Mouse (Mus musculus) adrenal gland, postnatal 25 days (tissue): ENCODE data around the gene Odc1. TPM values are rescaled to one million over a fixed set of nuclear protein-coding genes. Genes with fewer than 3 reads are reported as not detected.

Source experiments
- DNase-seq: peaks from one replicate; pipeline ENCODE4 v3.0.0; 2021; ENCODE audit warnings: mixed read lengths
- total RNA-seq: library from RNA; stranded (reverse); gene quantifications from 2 replicates; pipeline ENCODE4 v1.2.3, GENCODE M21; 2021

Gene Odc1
- total RNA-seq, 1 experiment from 2014 or later: 289 TPM

DNA sequence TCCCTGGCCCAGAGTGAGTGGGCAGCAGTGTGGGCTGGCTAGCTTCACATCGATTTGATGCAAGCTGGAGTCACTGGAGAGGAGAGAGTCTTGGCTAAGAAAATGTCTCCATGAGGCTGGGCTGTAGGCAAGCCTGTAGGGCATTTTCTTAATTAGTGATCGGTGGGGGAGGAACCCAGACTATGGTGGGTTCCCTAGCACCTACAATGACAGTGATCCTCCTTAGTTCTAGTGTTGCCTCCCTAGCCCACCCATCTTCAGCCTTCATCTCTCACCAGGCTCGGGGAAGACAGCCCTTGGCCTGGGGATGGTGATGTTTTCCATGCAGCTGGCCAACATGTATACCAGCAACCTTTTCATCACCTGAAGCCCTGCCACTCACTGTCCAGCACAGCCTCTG, 43.8 kb downstream of the Odc1 start:
- DNase-seq: no peak

DNA sequence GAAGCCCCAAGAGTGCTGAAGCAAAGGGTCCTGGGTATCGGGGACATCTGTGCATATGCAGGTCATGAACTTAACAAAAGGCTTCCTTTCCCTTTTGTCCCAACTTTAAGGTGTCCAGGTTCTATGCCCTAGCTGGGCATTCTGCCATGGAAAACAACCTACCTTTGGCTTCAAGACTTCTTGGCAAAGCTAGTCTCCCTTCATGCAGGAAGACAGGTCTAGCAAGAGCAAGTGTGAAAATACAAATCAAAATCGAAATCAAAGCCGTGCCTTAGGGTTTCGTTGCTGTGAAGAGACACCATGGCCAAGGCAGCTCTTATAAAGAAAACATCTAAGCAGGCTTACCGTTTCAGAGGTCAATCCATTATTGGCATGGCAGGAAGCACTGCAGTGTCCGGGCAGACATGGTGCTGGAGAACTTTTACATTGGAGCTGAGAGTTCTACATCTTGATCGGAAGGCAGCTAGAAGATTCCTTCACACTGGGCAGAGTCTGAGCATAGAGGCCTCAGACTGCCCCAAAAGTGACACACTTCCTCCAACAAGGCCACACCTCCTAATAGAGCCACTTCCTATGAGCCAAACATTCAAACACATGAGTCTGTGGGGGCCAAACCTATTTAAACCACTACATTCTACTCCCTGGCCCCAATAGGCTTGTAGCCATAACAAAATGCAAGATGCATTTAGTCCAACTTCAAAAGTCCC, 44.5 kb downstream of the Odc1 start:
- DNase-seq: no peak

GRCm38 (mm10) chr12:17591249-17591648, 46.7 kb downstream of the Odc1 start:
- DNase-seq: no peak

- no peak for DNase-seq
These were observed 49.4 kb downstream of the Odc1 start for GRCm38 (mm10) chr12:17593956-17594355.

DNA sequence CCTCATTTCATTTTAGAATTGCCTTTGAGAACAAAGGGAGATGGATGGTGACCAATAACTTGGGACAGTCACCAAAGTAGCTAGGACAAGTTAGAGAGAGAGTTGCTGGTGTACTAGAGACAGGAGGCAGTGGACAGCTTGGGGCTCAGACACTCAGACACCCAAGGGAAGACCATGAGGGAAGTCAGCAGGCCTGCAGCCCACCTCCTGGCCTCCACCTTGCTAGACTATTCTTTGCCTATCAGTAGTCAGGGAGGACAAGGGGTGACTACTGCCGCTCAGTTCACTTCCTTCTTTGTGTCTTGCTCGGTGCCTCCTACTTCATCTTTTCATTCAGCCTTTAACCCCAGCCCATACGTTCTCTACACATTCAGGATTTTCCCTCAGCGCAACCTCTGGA, 50.1 kb downstream of the Odc1 start:
- DNase-seq: no peak

GRCm38 (mm10) chr12:17595166-17595565, 50.6 kb downstream of the Odc1 start:
- DNase-seq: no peak

Other genes starting within 250 kb of the Odc1 start
- 0.90 and 1.5 TPM in 2 replicates for gene Atp6v1c2, start 215.4 kb upstream of the Odc1 start, total RNA-seq
- 13.8 and 16.1 TPM in 2 replicates for gene Nol10, start 196.3 kb upstream of the Odc1 start, total RNA-seq
- 14.4 and 17.2 TPM in 2 replicates for gene Hpcal1, start 146.1 kb downstream of the Odc1 start, total RNA-seq